Mouse (Mus musculus) layer of hippocampus, postnatal 10 days (tissue): ENCODE results near the gene 1110051M20Rik. TPM values are rescaled to one million over a fixed set of nuclear protein-coding genes. Genes with fewer than 3 reads are reported as not detected.
A peak's percentile ranks its signal among the peaks of the same experiment; 100 is the strongest.

Experiments
- DNase-seq, 2 experiments: peaks; one replicate each; pipeline ENCODE4 v3.0.0; 2021; ENCODE audit warnings: low spot score in 2 of 2
- total RNA-seq, 2 experiments: library from RNA; stranded (reverse); gene quantifications; 2 replicates each; pipeline ENCODE4 v1.2.3; 2021

The 1110051M20Rik gene
- total RNA-seq, 2 experiments from 2014 or later: 92.9 to 96.2 TPM

DNA sequence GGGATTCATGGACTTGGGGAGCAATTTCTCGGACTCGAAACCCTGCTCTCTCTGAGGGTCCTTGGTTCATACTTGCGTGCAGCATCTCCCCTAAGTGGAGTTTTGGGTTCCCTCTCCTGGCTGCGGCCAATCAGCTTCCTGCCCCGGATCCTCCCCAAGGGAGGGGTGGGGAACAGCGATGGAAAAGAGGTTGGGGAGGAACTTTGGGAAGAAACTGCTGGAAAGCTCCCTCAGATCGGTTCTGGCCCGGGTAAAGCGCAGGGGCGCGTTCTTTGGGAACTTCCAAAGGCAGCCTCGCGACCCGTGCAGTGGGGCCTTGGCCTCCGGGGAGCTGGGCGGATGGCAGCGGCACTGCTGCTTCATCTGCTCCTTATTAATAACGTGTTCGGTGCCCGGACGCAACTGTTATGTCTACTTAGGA is 13.8 kb upstream of the 1110051M20Rik start:
- DNase-seq: peak in 1 of 2 experiments; percentile 42

DNA sequence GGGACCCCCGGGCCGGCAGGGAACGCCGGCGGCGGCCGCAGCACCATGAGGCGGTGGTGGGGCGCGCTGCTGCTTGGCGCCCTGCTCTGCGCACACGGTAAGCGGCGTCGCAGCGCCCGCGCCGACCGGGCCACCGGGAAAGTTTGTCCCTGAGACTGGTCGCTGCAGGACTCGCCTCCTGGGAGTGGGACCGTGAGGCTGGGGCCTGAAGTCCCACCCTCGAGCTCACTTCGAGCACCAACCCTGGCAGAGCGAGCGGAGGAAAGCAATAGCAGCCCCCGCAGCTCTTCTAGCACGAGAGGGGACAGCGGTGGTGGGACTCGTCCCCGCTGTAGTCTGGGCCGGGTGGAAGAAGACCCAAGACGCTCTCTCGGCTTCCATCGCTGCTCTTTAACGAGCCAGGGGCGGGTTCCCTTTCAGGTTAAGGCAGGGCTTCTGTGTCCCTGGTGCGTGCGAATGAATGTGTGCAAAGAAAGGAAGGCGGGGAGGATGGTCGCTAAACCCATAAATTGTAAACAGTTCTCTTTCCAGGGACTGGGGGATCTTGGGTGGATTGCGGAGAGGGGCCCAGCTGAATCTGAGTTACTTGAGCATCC is 13.2 kb upstream of the 1110051M20Rik start:
- DNase-seq: peak in 1 of 2 experiments; percentile 31

DNA sequence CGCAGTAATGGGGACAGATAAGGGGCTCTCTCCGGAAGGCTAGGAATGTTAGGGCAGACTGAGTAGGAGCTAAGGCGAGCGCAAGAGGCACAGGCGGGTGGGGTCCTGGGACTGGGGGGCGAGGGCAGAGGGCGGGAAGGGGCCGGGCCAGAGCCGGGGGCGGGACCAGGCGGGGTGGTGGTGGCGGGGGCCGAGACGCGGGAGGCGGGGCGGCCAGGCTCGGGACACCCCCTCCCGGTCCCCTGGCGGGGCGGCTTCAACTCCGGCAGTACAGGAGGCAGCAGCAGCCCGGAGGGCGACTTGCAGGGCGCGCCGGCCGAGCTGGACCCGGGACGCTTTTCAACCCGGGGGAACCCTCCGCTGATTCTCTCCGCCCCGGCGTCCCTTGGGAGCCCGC is 12.8 kb upstream of the 1110051M20Rik start, which contains the start of gene Lrp4:
Lrp4 (plus strand) TSS at position 253 of the 397 bp plus-strand sequence.
- DNase-seq: peak; percentile 36 to 62

DNA sequence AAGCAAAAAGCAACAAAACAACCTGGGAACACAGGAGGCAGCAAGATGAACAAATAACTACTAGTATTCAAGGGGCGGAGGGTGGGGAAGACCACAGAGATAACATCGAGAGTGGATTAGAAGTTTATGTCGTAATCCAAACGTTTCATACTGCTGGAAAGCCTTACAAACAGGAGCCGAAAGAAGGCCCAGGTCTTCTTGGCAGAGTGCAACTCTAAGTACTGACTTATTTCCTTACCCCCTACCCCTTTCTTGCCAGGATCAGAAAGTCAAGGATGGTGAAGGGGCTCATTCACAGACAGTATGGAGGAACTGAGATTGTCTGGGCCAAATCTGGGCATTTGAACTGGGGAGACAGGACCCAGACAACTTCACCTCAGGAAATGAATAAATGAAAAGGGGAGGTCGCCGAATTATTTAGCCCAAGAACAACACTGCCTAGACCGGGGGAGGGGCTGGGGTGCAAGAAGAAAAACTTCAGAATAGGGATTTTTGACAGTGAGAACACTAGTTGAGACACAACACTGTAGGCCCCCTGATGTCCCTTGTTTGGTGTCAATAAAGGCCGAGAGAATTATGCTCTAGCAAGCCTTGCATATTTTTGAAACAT is 12.1 kb upstream of the 1110051M20Rik start:
- no peak for DNase-seq

DNA sequence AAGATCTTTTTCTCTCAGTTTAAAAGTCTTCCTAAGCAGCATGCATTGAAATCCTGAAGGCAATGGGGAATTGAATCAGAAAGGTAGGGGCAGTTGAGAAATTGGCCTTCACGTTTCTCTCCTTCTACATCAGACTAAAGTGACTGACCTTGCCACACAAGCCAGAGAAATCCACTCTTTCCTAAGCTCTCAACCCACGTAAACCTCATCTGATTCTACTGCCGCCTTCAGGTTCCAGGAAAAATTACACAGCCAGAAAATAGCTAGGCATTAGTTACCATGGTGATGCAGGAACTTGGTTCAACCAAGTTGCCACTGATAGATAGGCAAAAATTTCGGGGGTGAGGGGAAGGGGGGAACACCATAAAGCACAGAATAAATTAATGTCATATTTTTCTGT is 11.3 kb upstream of the 1110051M20Rik start:
- DNase-seq: peak; percentile 39 to 55

DNA sequence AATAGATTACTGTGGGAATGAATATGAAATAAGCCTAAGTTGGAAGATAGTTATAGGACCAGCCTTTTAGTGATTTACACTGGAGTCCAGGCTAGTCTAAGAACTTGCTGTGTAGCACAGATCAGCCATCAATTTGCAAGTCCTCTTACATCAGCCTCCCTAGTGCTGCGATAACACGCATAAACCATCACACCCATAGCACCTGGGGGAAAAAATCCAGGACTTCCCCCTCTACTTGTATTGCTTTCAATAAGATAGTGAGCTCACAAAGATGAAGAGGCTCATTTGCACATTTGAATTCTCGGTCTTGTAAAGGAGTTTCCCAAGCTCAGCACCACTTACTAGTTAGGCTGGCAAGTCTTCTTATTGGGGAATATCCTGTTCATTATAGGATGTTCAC is 9.9 kb upstream of the 1110051M20Rik start:
- no peak for DNase-seq

DNA sequence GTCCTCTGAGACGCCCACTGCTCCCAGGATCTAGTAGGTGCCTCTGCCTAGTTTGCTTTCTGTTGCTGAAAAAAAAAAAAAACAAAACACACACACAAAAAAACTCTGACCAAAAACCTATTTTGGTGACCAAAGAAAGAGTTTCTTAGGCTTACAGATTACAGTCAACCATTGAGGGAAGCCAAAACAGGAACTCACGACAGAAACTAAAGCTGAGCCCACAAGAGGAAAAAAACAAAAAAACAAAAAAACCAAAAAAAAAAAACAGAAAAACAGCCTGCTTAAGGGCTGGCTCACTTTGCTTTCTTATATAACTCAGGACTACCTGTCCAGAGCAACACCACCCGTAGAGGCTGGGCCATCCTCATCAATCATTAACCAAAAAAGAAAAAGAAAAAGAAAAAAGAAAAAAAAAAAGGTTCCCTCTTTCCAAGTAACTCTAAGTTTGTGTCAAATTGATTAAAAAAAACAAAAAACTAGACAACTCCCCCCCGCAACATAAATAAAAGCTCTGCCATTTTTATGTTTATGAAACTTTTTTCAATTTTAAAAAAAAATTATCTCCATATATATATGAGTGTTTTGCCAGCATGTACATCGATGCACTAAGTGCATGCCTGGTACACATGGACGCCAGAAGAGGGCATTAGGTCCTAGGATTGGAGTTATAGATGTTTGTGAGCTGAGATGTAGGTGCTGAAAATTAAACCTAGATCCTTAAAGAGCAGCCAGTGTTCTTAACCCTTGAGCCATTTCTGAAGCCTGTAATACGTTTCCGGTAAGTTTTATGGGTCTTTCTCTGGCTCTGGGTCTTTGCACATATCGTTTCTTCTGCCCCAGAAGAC is 8.9 kb upstream of the 1110051M20Rik start:
- no peak for DNase-seq

DNA sequence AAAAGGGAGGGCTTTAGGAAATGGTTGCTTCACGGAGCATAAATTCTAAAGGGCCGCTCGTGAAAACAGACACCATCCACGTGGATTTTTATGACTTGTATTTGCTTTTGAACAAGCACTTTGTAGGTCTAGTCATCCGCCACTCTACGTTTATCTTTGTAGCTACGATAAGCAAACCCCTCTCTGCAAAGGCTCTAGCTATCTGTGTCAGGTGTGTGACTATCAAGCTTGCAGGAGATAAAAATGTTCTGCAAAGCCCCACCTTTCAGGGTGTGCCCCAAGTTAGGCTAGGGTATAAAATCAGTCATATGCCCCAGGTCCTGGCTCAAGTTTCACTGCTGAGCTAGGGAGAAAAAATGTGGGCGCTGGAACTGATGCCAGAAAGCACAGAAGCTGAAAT is 8.2 kb upstream of the 1110051M20Rik start:
- DNase-seq: no peak

DNA sequence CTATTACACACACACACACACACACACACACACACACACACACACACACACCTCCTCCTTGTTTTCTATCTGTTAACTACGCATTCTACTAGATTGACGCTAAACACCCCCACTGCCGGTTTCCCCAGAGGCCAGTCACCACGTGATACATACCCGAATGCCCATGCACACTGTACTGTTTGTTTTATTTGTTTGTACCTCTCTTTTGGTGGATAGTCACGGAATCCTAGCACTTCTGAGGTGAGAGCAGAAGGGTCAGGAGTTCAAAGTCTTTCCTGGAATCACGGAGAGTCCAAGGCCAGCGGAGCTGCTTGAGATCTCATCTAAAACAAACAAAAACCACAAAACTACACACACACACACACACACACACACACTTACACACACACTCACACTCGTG is 5.8 kb upstream of the 1110051M20Rik start:
- no peak for DNase-seq

DNA sequence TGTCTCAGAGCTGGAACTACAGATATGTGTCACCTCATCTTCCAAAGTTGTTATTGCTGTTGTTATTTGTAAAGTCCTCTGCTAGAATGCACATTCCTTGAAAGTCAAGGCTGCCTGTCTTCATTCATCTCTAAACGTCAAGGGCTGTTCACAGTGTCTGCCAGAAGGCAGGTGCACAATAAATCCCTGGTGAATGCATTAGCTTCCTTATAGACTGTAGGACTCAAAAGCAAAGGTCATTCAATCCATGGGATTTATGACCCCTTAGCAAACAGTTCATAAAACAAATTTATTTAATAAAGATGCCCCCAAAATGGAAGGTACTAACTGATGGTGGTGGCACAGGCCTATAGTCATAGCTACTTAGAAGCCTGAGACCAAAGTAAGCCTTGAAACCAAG is 5.2 kb upstream of the 1110051M20Rik start:
- DNase-seq: no peak

DNA sequence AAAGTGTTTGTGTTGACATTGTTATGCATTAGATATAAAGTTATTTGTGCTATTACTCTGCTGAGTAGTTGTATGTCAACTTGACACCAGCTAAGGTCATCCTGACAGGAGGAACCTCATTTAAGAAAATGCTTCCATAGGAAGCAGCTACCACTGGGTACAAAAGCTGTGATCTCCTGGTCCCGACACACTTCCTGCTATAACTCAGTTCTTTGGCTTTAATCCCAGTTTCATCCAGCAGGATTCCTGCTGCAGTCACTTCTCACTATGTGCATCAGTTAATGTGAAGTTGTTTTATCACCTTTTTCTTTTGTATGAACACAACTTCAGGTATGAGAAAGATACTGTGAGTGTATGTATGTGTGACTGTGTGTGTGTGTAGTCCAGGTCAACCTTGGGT is 2.3 kb downstream of the 1110051M20Rik start:
- no peak for DNase-seq

DNA sequence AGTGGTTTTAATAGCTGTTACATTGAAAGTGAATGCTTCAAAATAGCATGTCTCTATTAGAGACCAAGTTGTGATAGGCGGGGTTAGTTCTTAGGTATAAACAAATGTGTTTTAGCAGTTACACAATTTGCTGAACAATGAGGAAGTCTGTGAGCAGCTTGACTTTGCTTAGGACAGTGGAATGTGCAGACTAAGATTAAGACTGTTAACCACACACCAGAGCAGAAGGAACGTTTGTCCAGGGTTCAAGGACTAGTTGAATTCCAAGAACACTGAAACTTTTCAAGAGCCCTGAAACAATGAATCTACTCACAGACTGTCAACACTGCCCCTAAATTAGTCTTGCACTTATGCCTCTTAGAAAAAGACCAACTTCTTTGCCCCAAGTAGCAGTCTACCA is 2.8 kb downstream of the 1110051M20Rik start:
- DNase-seq: no peak

DNA sequence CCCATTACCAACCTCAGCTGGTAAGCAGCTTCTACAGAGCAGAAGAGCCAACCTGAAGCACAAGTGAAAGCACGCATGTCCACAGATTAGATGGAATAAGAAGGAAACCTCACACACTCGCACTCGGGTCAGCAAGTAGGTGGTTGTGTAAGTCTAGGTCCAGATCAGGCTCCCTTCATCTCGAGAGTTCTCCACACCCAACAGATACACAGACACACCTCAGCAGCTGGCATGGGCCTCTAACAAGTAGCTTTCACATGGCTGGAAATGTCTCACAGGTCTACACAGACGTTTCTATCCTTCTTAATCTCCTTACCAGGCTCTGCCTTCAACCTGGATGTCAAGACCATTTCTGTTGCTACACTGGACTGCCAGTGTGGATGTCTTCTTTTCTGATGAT is 3.8 kb downstream of the 1110051M20Rik start:
- no peak for DNase-seq

DNA sequence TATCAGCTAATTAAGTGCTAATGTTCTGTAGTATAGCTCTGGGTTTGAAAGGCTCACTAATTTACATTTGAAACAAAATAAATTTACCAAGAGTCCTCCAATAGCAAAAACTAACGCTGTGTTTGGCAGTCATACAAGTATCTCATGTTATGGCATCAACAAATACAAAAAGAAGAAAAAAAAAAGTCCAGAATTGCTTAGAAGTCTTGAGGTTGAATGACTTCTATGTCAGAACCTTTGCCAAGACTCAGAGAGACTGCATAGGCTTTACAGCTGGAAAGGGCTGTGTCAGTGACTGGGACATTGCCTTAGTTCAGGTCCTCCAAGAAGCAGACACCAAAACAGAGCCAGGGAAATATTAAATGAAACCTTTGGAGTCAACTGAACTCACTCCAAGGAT is 4.6 kb downstream of the 1110051M20Rik start:
- no peak for DNase-seq

DNA sequence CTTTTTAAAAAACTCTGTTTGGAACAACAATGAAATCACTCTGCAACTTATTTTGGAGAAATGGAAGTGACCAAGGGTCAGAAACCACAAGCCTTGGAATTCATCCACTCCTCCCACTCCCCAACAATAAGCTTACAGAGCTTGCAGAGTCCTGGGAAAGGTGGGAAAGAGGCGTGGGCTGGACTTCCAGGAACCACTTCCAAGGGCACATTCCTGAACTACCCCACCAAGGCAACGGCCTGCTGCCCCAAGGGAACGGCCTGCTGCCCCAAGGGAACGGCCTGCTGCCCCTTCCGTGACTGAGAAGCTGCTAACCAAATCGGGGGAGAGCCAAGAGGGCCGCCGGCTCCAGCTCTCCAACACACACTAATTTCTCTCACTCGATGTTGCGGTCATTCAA is 5.2 kb downstream of the 1110051M20Rik start:
- no peak for DNase-seq

DNA sequence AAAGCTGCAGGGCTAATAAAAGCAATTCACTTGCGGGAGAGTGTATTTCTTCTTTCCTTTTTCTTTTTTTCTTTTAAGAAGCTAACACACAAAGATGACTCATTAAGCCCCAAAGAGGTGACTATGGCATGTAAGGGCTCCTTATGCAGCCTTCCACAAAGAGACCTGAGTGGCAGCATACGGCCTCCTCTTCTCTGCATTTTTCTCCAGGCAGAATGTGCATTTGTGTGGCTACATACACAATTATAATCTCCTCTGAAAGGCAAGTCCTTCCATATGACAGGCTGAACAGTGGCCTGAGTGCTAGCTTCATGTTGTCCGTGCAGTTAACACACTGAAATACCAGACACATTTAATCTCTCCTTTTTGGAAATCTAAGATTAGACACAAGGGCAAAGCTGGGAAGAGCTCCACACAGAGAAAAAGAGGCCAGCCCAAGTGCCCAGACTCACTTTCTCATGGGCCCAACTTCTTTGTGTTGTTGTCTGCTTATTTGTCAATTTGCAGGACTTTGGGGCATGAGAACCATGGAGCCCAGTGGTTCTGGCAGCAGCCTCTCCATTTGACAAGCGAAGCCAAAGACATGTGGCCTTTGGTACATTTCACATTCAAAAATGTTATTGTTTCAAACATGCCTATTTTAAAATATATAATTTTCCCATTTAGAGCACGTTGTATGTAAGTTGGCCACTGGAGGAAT is 7.2 kb downstream of the 1110051M20Rik start:
- DNase-seq: no peak

DNA sequence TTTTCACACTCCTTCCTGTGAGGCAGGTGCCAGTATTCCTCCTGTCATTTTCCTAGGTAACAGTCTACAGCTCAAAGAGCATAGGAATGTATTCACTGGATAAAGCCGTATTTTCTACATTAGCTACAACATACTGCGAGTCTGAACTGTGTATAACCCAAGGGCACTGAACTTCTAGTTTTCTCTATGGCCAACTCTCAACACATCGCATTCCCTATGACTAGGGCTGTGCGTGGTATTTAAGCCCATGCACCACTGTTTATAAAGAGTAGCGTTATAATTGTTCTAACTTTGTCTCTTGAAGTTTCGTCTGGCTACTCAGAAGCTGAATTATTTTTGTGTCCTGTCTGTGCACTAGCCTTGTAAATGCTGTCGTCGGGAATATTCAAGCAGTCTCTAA is 7.8 kb downstream of the 1110051M20Rik start:
- DNase-seq: no peak

DNA sequence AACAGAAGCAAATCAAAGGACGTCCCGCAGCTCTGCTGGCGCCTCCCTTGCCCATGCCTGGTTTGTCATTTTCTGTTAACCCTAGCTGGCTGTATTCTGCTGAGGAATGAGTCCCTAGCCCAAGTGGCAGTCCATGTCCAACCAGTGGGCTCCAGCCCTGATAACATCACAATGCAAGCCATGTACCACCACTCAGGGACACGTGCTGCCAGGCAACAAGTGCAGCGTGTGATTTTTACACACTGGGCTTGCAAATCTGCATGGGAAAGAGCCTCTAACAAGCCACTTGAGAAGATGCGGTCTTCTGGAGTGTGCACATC is 13.9 kb downstream of the 1110051M20Rik start:
- DNase-seq: peak in 1 of 2 experiments; percentile 27

DNA sequence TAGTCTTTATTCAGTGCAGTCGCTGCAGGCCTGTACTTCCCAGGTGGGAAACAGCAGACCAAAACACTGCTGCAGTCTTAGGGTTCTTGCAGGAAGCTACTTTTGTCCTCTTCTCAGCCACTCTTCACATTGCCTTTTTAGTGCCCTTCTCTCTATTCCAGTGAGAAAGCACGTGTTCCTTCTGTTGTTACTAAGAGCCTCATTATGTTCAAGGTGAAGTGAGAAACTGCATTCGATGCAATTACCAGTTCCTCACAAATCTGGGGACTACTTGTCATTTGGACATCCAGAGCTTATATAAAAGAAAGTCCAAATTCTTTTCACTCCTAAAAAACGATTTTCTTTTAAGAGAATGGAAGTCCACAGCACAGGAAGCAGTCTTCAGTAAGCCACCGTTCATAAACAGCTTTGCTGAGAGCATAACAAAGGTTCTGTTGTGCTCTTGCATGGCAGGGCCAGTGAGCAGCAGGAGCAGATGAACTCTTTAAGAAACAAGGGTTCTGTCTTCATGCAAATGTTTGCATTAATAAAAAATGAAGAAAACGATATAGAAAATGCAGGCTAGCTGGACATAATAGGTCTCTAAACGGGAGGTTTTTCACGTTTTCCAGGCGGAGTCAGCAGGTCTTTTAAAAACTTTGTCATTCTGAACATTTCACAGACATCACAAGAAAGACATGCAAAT is 14.4 kb downstream of the 1110051M20Rik start:
- DNase-seq: no peak

DNA sequence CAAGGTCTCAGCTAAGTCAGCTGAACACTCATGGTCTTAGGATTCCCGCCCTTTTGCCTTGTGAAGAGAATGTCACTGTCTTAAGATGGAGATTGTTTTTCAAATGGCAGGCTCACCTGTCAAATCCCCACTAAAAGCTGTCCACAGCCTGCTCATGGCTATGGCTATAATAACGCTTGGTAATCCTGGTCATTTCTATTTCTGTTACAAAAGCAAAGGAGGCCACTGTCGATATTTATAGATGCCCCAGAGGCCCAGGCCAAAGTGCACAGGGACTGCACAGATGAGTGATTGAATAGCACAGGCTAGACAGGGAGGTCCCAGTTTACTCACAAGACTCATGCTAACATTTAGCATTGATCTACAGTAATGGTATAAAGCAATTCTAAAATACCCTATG is 15.4 kb downstream of the 1110051M20Rik start:
- DNase-seq: no peak

DNA sequence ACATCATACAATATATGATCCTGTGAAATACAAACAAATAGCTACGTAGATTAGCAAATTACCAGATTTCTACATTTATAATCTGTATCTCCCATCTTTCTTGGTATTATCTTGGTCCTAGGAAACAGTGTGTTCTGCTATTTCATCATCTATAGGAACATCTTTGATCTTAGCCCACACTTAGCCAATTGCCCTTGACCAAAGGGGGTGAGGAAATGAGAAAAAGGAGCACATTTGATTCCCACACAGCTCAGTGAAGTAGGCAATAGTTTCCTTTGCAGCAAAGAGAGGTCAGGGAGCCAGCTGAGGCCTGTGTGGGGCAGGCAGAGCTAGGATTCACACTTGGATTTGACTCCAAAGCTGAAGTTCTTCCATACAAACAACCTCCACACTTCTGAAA is 18.2 kb downstream of the 1110051M20Rik start:
- no peak for DNase-seq
